Mouse (Mus musculus): ENCODE data around the gene Pik3c2b. TPM values are rescaled to one million over a fixed set of nuclear protein-coding genes. Genes with fewer than 3 reads are reported as not detected.

Gene Pik3c2b
- polyA plus RNA-seq, 1 experiment: not detected

- TF ChIP-seq GATA1 (IDR thresholded peaks at IDR 0.05; ENCODE audit: low read length): no peak
Measured at GRCm38 (mm10) chr1:133079509-133079908, 34.0 kb downstream of the Pik3c2b start.

DNA sequence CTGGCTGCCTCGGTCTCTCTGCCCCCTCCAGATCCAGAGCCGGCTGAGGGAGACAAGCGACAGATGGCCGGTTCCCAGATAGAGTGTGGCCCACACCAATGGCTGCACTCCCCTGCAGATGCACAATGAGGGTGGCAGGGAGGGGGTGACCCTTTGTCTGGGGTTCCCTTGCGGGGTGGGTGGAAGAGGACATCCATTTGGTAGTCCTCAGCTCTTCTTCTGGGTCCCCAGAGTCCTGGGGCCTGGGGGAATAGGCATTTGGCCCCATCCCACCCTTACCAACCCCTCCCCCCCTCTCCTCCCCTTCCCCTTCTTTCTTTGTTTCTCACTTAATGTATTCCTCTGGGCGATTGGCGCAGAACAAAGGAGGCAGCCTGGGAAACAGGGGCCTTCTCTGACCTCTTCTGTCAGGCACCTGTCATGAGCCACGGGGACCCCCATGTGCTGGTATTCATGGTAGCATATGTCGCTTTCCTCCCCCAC, 34.7 kb downstream of the Pik3c2b start:
- TF ChIP-seq GATA1 (IDR thresholded peaks at IDR 0.05; ENCODE audit: low read length): no peak

DNA sequence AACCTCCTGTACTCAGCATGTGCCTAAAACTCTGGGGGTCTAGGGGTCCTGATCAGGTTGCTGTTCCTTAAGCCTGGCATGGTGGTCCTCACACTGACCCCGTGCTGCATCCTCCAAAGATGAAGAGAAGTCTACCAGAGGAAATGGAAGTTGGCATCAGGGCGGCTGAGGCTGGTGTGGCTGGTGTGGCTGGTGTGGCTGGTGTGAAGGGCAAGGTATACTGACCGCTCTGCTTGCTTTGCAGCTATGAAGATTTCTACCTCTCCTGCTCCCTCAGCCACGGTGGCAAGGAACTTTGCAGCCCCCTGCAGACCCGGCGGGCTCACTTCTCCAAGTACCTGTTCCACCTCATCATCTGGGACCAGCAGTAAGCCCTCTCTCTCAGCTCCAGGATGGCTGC, 35.2 kb downstream of the Pik3c2b start:
- TF ChIP-seq GATA1 (IDR thresholded peaks at IDR 0.05; ENCODE audit: low read length): no peak

GRCm38 (mm10) chr1:133083003-133083546, 37.6 kb downstream of the Pik3c2b start:
- TF ChIP-seq GATA1 (IDR thresholded peaks at IDR 0.05; ENCODE audit: low read length): no peak

GRCm38 (mm10) chr1:133083942-133084625, 38.6 kb downstream of the Pik3c2b start:
- TF ChIP-seq GATA1 (IDR thresholded peaks at IDR 0.05; ENCODE audit: low read length): no peak

DNA sequence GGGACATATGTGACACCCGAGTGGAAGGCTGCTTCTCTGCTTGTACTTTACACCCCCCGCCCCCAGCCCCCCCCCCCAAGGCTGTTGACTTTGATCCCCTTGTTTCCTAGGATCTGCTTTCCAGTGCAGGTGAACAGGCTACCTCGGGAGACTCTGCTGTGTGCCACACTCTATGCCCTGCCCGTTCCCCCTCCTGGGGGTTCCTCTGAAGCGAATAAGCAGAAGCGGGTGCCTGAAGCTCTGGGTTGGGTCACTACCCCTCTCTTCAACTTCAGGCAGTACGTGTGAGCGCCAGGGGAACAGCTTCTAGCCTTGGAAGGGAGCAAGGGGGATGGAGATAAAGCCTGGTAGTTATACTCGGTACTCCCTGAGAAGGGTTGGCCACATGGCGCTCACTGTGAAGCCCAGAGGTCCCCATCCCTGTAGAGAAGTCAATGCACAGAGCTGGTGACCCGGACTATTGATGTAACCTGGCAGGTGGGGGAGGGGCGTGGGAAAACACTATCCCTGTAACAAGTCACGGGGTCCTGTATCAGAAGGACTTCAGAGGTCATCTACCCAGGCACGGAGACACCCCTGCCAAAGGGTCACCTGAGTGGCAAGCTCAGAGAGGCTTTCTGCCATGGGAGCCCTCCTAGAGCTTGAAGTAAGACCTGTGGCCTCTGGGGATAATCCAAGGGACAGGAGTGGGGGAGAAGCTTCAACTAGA, 39.4 kb downstream of the Pik3c2b start:
- TF ChIP-seq GATA1 (IDR thresholded peaks at IDR 0.05; ENCODE audit: low read length): no peak

- TF ChIP-seq GATA1 (IDR thresholded peaks at IDR 0.05; ENCODE audit: low read length): no peak
Measured at GRCm38 (mm10) chr1:133085417-133085742, 39.9 kb downstream of the Pik3c2b start.

GRCm38 (mm10) chr1:133086804-133087203, 41.3 kb downstream of the Pik3c2b start:
- no peak for TF ChIP-seq GATA1 (IDR thresholded peaks at IDR 0.05; ENCODE audit: low read length)

DNA sequence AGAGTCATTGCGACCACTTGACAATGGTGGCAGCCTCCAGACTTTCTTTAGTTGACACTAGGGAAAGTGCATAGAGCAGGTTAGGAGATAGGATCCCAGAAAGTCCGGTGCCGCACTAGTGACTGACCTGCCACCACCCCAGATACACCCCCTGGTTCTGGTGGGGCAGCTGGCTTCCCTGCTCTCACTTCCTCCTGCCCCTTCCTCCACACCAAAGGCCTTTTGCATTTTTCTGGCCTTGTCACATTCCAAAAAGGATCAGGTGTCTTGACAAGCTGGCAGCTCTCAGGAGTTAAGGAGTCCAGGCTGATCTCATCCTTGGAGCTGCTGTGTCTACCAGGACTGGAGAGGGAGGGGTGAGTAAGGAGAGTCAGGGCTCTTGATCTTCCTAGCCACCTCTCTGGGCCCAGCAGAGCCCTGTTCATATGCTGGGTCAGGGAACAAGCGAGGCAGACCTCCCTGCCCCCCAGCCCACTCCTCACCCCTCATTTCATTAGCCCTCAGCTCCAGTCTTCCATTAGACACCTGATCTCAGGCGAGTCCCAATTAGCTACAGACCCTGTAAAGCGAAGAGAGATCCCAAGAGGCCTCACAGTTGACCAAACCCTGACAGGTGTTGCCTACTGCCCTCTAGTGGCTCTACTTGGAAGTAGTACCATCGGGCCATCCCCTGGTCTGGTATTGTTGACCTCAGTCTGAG, 41.9 kb downstream of the Pik3c2b start:
- no peak for TF ChIP-seq GATA1 (IDR thresholded peaks at IDR 0.05; ENCODE audit: low read length)

DNA sequence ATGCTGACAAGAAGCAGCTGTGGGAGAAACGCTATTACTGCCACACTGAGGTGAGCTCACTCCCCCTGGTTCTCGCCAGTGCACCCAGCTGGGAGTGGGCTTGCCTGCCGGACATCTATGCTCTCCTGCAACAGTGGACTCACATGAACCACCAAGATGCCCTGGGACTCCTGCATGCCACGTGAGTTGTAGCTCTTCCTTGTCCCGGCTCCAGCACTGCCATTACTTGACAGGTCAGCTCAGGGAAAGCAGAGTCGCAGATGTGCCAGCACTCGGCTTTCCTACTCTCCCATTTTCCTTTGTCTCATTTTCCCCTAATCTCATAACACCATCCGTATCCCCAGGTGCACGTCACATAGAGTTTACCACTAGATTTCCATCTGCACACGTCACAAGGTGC, 42.7 kb downstream of the Pik3c2b start:
- TF ChIP-seq GATA1 (IDR thresholded peaks at IDR 0.05; ENCODE audit: low read length): no peak

DNA sequence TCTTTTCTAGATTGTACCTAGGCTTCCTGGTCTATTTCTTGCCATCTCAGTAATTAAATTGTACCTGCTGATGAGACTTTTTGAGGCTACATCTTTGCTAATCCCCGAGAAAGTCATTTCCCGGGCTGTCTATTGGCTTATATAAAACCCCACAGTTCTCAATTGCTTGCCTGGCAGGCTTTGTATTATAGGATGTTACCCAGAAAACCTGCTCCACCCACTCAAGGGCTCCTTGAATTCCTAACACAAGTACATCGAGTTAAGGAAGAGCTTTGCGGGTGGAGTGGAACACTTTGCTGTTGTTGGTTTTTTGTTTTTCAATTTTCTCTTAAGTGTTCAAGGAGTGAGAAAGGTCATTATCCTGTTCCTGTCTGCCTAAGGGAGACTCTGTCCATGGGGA, 43.9 kb downstream of the Pik3c2b start:
- no peak for TF ChIP-seq GATA1 (IDR thresholded peaks at IDR 0.05; ENCODE audit: low read length)

DNA sequence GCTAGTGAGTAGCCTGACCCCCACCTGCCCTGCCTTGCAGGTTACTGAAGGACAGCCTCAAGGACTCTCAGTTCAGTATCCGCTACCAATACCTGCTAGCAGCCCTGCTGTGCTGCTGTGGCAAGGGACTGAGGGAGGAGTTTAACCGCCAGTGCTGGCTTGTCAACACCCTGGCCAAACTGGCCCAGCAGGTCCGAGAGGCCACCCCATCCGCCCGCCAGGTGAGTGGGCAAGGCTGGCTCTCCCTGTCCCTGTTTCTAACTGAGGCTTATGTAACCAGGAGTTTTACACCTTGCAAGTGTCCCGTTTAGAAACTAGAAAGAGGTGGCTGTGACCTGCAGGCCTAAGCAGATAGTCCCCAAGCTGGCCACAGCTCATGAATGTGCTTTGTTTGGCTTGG, 45.2 kb downstream of the Pik3c2b start:
- TF ChIP-seq GATA1 (IDR thresholded peaks at IDR 0.05; ENCODE audit: low read length): no peak

GRCm38 (mm10) chr1:133091483-133091882, 46.0 kb downstream of the Pik3c2b start:
- no peak for TF ChIP-seq GATA1 (IDR thresholded peaks at IDR 0.05; ENCODE audit: low read length)

GRCm38 (mm10) chr1:133093719-133094118, 48.3 kb downstream of the Pik3c2b start:
- no peak for TF ChIP-seq GATA1 (IDR thresholded peaks at IDR 0.05; ENCODE audit: low read length)

DNA sequence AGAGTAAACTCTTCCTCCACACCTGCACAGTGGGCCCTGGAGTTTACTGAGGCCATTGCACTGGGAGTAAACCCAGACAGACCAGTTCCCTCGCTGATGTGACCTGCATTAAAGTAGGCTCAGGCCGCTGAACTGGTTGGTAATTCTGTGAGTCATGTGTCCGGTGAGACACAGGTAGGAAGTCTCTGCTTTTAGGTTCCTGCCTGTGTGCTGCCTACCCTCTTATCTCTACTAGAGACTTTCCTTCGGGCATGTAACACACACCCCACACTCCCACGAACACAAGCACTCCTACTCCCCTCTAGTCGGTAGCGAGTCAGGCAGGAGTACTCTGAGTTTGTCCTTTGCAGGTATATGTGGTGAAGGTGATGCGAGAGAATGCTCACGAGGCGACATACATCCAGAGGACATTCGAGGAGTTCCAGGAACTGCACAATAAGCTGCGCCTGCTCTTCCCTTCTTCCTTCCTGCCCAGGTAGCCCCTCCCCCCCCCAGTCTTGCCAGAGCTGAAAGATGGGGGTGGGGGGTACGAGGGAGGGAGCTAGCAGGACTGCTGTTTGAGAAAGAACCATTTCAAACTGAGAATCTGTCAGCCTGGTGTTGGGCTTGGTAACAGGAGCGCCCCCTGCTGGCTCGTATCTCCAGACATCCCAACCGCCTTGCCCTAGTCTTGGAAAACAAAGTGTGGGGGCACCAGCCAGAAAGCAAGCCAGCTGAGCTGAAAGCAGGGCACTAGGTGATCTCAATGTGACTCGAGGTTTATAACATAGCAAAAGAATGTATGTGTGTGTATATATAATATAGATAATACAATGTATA, 55.7 kb downstream of the Pik3c2b start:
- TF ChIP-seq GATA1 (IDR thresholded peaks at IDR 0.05; ENCODE audit: low read length): no peak
